Mouse (Mus musculus): ENCODE results near the gene Erbb4.

Gene Erbb4

GRCm38 (mm10) chr1:69027816-69028215 lies 80.0 kb downstream of the Erbb4 start:
- in situ Hi-C loops (cut with MboI, MseI) = no loop called here

GRCm38 (mm10) chr1:69024858-69025257 lies 83.0 kb downstream of the Erbb4 start:
- in situ Hi-C loops (cut with MboI, MseI) = no loop called here

- in situ Hi-C loops (cut with MboI, MseI) = no loop called here
Measured at GRCm38 (mm10) chr1:69023157-69023925, 84.5 kb downstream of the Erbb4 start.

- in situ Hi-C loops (cut with MboI, MseI) = no loop called here
Measured at GRCm38 (mm10) chr1:69009800-69010505, 97.9 kb downstream of the Erbb4 start.

- in situ Hi-C loops (cut with MboI, MseI) = no loop called here
Measured at GRCm38 (mm10) chr1:69001371-69001770, 106.5 kb downstream of the Erbb4 start.

DNA sequence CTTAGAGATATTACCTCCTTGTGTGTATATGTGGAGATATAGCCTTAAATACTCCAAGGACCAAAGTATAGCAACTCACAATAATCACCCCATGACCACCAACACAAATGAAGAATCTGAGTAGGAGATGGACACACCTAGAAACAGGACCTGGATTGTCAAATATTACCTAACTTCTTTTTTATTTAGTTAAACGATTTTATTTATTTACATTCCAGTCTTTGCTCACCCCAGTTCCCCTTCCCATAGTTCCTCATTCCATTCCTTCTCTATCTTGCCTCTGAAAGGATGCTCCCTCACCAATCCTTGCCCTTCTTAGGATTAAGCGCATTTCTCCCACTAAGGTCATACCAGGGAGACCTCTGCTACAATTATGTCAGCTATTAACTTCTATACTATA lies 128.6 kb downstream of the Erbb4 start:
- in situ Hi-C loops (cut with MboI, MseI) = no loop called here

DNA sequence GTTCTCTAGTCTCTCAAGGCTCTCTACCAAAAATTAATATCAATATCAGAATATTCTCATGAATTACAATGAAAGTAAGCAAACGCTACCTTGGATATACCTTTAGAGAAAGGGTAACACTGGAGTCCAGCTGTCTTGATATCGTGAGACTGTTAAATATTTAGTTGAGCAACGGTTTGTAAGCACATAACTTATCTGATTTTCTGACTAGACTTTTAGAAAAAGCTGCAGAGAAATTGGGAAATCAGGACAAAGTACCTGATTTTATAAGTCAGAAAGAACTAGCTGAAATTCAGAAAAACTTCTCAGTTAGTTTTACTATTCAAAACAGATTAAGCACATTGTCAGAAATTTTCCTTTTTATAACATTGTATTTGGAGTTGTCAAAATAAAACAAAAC lies 129.3 kb downstream of the Erbb4 start:
- in situ Hi-C loops (cut with MboI, MseI) = no loop called here

GRCm38 (mm10) chr1:68973355-68974127 lies 134.3 kb downstream of the Erbb4 start:
- in situ Hi-C loops (cut with MboI, MseI) = no loop called here

GRCm38 (mm10) chr1:68964127-68964526 lies 143.7 kb downstream of the Erbb4 start:
- in situ Hi-C loops (cut with MboI, MseI) = no loop called here

GRCm38 (mm10) chr1:68961365-68962116 lies 146.3 kb downstream of the Erbb4 start:
- in situ Hi-C loops (cut with MboI, MseI) = no loop called here

DNA sequence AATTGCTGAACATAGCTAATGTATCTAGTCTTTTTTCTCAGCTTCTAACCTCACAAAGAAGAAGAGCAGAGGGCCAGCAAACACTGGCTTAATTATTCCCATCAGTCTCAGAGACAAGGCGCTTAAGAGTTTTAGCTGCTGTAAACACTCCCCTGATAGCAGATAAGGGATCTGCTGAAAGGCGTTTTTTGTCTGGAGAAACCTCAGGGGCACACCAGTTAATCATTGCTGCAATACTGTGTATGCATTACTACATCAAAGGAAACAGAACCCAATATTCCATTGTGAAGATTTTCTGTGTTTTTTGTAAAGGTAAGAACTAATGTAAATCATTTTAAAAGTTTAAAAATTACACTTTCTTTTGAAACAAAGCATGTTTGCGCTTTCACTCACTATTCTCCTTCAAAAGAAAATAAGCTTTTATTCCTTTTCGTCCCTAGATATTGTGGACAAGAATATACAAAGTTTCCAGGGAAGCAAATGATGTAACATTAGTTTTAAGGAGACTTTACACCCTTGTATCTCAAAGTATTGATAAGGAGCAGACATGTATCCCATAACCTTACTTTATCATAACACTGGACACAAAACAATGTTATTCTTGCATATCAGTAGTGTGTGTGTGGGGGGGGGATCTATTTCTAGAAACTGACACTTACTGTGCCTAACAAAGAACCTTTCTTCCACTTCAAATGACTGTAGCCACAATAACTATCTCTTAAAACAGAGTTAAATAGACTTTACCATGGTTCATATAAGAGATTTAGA lies 150.9 kb downstream of the Erbb4 start:
- in situ Hi-C loops (cut with MboI, MseI) = no loop called here

GRCm38 (mm10) chr1:68955482-68955881 lies 152.4 kb downstream of the Erbb4 start:
- in situ Hi-C loops (cut with MboI, MseI) = no loop called here

GRCm38 (mm10) chr1:68943141-68943540 lies 164.7 kb downstream of the Erbb4 start:
- in situ Hi-C loops (cut with MboI, MseI) = no loop called here

- in situ Hi-C loops (cut with MboI, MseI) = no loop called here
Measured at GRCm38 (mm10) chr1:68934804-68935203, 173.1 kb downstream of the Erbb4 start.

DNA sequence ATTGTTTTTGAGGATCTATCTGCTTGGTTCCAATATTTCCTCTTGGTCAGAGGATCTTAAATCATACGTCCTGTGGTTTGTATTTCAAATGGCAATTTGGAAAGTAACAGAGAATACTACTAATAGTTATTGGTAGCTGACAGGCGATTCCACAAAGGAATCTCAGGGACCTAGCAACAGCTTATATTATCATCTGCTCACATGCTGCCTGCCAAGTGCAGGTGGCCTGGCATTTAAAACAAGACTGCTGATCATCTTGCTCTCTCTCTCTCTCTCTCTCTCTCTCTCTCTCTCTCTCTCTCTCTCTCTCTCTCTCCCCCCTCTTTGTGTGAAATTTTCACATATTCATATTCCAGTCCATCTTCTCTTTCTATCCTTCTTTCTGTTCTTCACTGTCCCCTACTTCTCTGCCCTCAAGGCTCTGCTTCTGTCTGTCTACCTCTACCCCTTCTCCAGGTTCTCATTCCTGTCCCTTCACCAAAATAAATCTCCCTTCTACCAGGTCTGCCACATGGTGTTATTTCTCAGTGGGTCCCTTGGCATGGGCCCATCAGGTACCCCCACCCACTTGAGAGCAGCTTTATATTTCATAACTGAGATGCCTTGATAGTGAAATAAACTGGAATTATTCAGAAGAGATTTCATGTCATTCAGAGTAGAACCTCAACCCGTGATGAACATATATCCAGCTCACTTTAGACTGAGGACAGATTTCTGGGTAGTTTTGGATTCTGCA lies 174.4 kb downstream of the Erbb4 start:
- in situ Hi-C loops (cut with MboI, MseI) = no loop called here

DNA sequence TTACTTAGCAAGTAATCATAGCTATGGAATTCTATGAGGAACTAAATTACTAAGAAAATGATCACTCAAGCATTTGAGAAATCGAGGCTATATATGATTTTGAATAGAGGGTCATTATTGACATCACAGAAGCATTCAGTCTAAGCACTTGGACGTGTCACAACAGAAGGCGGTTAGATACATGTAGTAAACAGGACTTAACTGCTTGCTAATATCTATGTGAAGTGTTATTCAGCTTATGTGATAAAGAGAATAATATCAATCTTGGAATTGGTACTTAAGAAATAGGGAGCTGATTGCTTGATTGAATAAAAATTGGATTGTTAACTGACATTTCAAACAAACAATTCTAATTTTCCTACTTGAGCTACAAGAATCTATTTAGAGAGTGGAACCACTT lies 190.0 kb downstream of the Erbb4 start:
- in situ Hi-C loops (cut with MboI, MseI) = no loop called here

- in situ Hi-C loops (cut with MboI, MseI) = no loop called here
Measured at GRCm38 (mm10) chr1:68892041-68892440, 215.8 kb downstream of the Erbb4 start.

DNA sequence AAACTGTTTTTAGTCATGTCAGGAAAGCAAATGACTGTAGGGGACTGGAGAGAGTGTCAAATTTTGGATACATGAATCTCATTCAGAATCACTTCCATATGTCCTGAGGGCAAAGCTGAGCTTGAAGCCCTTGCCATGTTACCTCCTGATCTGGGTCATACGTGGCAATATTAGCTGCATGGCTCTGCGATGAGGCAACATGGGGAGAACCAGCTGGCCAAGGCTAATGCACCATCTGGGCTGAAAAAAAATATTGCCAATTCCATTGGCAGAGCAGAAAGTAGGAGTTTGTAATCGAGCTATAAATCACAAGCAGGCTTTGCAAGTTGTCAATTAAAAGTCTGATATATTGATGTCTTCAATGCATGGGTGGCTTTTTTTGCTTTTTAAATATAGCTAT lies 221.0 kb downstream of the Erbb4 start:
- in situ Hi-C loops (cut with MboI, MseI) = no loop called here

GRCm38 (mm10) chr1:68874954-68875353 lies 232.9 kb downstream of the Erbb4 start:
- in situ Hi-C loops (cut with MboI, MseI) = no loop called here

DNA sequence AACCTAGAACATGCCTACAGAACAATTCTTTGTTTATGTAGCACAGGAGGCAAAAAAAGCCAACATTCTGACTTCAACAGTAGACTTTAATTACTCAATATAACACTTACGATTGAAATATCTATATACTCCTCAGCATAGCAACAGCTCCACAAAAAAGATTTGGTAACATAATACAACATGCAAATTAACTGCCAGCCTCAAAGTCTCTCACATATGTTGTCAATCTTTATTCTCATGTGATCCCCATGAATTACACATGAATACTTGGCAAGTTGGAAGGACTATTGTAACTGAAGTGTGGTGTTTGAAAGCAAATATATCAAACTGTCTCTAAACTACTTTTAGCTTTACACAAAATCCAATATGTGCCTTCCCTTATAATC lies 234.2 kb downstream of the Erbb4 start:
- in situ Hi-C loops (cut with MboI, MseI) = no loop called here

All from T-helper 1 cell (primary cell).